Mouse (Mus musculus): Measurements from ENCODE around the gene Pxk.

GRCm38 (mm10) chr14:8097978-8098686, at the start of gene Pxk:
- TF ChIP-seq POLR2A (IDR thresholded peaks at IDR 0.05; ENCODE audit: insufficient read length, low read depth) = peak; percentile 66
- no peak for TF ChIP-seq MAX (IDR thresholded peaks at IDR 0.05; ENCODE audit: low read depth)
- no peak for TF ChIP-seq TCF3 (IDR thresholded peaks at IDR 0.05; ENCODE audit: insufficient read length, low read depth)
- no peak for TF ChIP-seq TCF12 (IDR thresholded peaks at IDR 0.05; ENCODE audit: insufficient read depth, poor library complexity, severe bottlenecking)
- TF ChIP-seq MYOD1 (IDR thresholded peaks at IDR 0.05; ENCODE audit: control insufficient read depth in 1 of 3, insufficient read length in 2 of 3, low read depth in 2 of 3) = peak in 2 of 3 experiments; percentile 45 to 68
- no peak for TF ChIP-seq CEBPB (IDR thresholded peaks at IDR 0.05; ENCODE audit: insufficient read depth, poor library complexity, severe bottlenecking)
- no peak for TF ChIP-seq SRF (IDR thresholded peaks at IDR 0.05; ENCODE audit: control insufficient read depth, insufficient read length, low read depth)
- peak; percentile 2 to 91 (median 78) for TF ChIP-seq MYOG (IDR thresholded peaks at IDR 0.05; ENCODE audit: control insufficient read depth in 1 of 3, insufficient read depth in 1 of 3, insufficient read length in 2 of 3, low read depth in 2 of 3)
- TF ChIP-seq E2F4 (IDR thresholded peaks at IDR 0.05; ENCODE audit: insufficient read depth) = peak; percentile 37
